ENCODE assay signal across 8 mouse cellular contexts in the genomic region with DNA sequence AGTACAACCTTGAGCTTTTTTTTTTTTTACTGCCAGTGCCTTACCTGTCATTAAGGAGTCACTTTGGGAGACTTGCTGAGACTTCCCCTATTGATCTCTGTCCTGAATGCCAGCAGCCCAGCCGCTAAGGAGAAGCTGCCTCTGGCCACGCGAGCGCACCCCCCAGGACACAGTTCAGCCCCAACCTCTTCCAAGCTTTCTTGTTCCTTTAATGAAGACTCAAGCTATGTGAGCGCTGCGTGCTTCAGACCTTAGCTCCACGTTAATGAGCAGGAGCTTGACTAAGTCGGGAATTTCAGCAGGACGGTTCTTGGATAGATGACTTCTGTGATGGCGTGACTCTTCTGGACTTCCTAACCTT. TPM values are rescaled to one million over a fixed set of nuclear protein-coding genes. Genes with fewer than 3 reads are reported as not detected.
DNase-seq lines count a peak whose midpoint lies in the region; ATAC-seq lines count a peak whose summit lies in the region.

No protein-coding gene starts in this region.

- H3K27me3 ChIP-seq in kidney, embryonic 15.5 days, result no peaks in the 10 kb centered on the region
- H3K27me3 ChIP-seq in forebrain, embryonic 10.5 days (ENCODE audit: poor library complexity, severe bottlenecking), result no peaks in the 10 kb centered on the region
- H3K27me3 ChIP-seq in limb, embryonic 13.5 days, result no peaks in the 10 kb centered on the region
- 0 out of 2 replicates have a peak, but pooled peaks cover 9% of the 10 kb centered on the region for H3K27me3 ChIP-seq in neural tube, embryonic 13.5 days

- peak overlapping the region; percentile 21 for H3K4me3 ChIP-seq in kidney, embryonic 15.5 days (replicated peaks)
- peak overlapping the region; percentile 30 for H3K4me3 ChIP-seq in forebrain, embryonic 10.5 days
- peak overlapping the region; percentile 31 for H3K4me3 ChIP-seq in limb, embryonic 13.5 days
- no peak overlapping the region for H3K4me3 ChIP-seq in neural tube, embryonic 13.5 days

- peaks cover 10% of the 10 kb centered on the region for H3K4me1 ChIP-seq in kidney, embryonic 15.5 days
- H3K4me1 ChIP-seq in forebrain, embryonic 10.5 days, result peaks cover 11% of the 10 kb centered on the region
- peaks cover 11% of the 10 kb centered on the region for H3K4me1 ChIP-seq in limb, embryonic 13.5 days
- peaks cover 8% of the 10 kb centered on the region; the same call in 1 of the 2 replicates for H3K4me1 ChIP-seq in neural tube, embryonic 13.5 days (replicated peaks)

- intact Hi-C loops in gastrocnemius, postnatal 36 days (cut with DNase I), result no loop called here

- no peak for DNase-seq in kidney, adult 11 months
- no peak for DNase-seq in forebrain, embryonic 10.5 days (ENCODE audit: extremely low spot score, low spot score)
- DNase-seq in gastrocnemius, postnatal 36 days, result no peak
- no peak for DNase-seq in cerebellum, postnatal 25 days
- DNase-seq in ovary, postnatal 14 days (ENCODE audit: low spot score), result no peak

- no peak for ATAC-seq in kidney, embryonic 15.5 days (replicated peaks; ENCODE audit: low FRiP score)
- ATAC-seq in limb, embryonic 13.5 days (ENCODE audit: low FRiP score, low read depth), result no peak
- no peak for ATAC-seq in neural tube, embryonic 13.5 days (ENCODE audit: low read depth)

- WGBS in kidney, embryonic 15.5 days, result 12% methylated on average over 10 of the region's 10 CpGs
- 14% methylated on average over 10 of the region's 10 CpGs for WGBS in forebrain, embryonic 10.5 days
- WGBS in limb, embryonic 13.5 days, result 7% methylated on average over 10 of the region's 10 CpGs
- WGBS in neural tube, embryonic 13.5 days, result 20% methylated on average over 10 of the region's 10 CpGs

- H3K27ac ChIP-seq in kidney, embryonic 15.5 days, result no peak overlapping the region
- peak overlapping the region; percentile 42; the same call in 1 of the 2 replicates for H3K27ac ChIP-seq in forebrain, embryonic 10.5 days
- H3K27ac ChIP-seq in limb, embryonic 13.5 days, result no peak overlapping the region; the same call in 1 of the 2 replicates
- H3K27ac ChIP-seq in neural tube, embryonic 13.5 days (replicated peaks), result no peak overlapping the region

- peak overlapping the region; percentile 56 for H3K4me2 ChIP-seq in kidney, embryonic 15.5 days
- peak overlapping the region; percentile 63 for H3K4me2 ChIP-seq in limb, embryonic 13.5 days (replicated peaks)
- peak overlapping the region; percentile 36 for H3K4me2 ChIP-seq in neural tube, embryonic 13.5 days

- H3K9ac ChIP-seq in kidney, embryonic 15.5 days, result peak overlapping the region; percentile 29; the same call in 1 of the 2 replicates
- peak overlapping the region; percentile 43 for H3K9ac ChIP-seq in limb, embryonic 13.5 days
- no peak overlapping the region for H3K9ac ChIP-seq in neural tube, embryonic 13.5 days

- H3K9me3 ChIP-seq in kidney, embryonic 15.5 days (replicated peaks), result no peaks in the 10 kb centered on the region
- no peaks in the 10 kb centered on the region for H3K9me3 ChIP-seq in forebrain, embryonic 10.5 days
- H3K9me3 ChIP-seq in limb, embryonic 13.5 days, result no peaks in the 10 kb centered on the region
- no peaks in the 10 kb centered on the region for H3K9me3 ChIP-seq in neural tube, embryonic 13.5 days

- H3K36me3 ChIP-seq in kidney, embryonic 15.5 days, result no peaks in the 10 kb centered on the region
- no peaks in the 10 kb centered on the region for H3K36me3 ChIP-seq in forebrain, embryonic 10.5 days (replicated peaks)
- H3K36me3 ChIP-seq in limb, embryonic 13.5 days, result no peaks in the 10 kb centered on the region
- H3K36me3 ChIP-seq in neural tube, embryonic 13.5 days, result no peaks in the 10 kb centered on the region

RNA-seq across cellular contexts. Expression of gene Bbs10, which starts 37.9 kb away (rescaled TPM):
- 6.3 and 6.9 TPM in 2 replicates for polyA plus RNA-seq in kidney, embryonic 15.5 days (2015; fragmentation: Nextera tagmentation; extraction: Ambion mirVana)
- polyA plus RNA-seq in forebrain, embryonic 10.5 days (2016; fragmentation: Nextera tagmentation; extraction: Ambion mirVana), result 7.0 and 8.2 TPM in 2 replicates
- 5.3 and 6.0 TPM in 2 replicates for polyA plus RNA-seq in limb, embryonic 13.5 days (2015; fragmentation: Nextera tagmentation; extraction: Ambion mirVana)
- polyA plus RNA-seq in neural tube, embryonic 13.5 days (2015; fragmentation: Nextera tagmentation; extraction: Ambion mirVana), result 6.3 and 6.4 TPM in 2 replicates
- total RNA-seq in gastrocnemius, postnatal 36 days (2021), result 1 to 10 TPM; 1.1 to 1.6 TPM
